Mouse (Mus musculus) forebrain, embryonic 10.5 days (tissue): ENCODE measurements around the gene Adh4. TPM values are rescaled to one million over a fixed set of nuclear protein-coding genes. Genes with fewer than 3 reads are reported as not detected.
A peak's percentile ranks its signal among the peaks of the same experiment; 100 is the strongest.

ENCODE experiments used
- DNase-seq: peaks from one replicate; pipeline ENCODE4 v3.0.0-alpha.2; 2017; ENCODE audit warnings: low spot score; ENCODE audit errors: extremely low spot score
- H3K27ac ChIP-seq: fragments of 300-500 bp; sonication (generic); 2 replicates; pipeline ENCODE4 v1.5.1; 2016; ENCODE audit warnings: mild to moderate bottlenecking
- H3K27me3 ChIP-seq: fragments of 300-500 bp; sonication (generic); 2 replicates; pipeline ENCODE4 v1.6.1; 2016; ENCODE audit warnings: mild to moderate bottlenecking; ENCODE audit not compliant: poor library complexity, severe bottlenecking
- H3K36me3 ChIP-seq: fragments of 300-500 bp; sonication (generic); replicated peaks from 2 replicates; pipeline ENCODE4 v1.6.1; 2016; ENCODE audit warnings: mild to moderate bottlenecking, moderate library complexity
- H3K4me1 ChIP-seq: fragments of 300-500 bp; sonication (generic); 2 replicates; pipeline ENCODE4 v1.6.1; 2016
- H3K4me3 ChIP-seq: fragments of 300-500 bp; sonication (generic); 2 replicates; pipeline ENCODE4 v1.5.1; 2016; ENCODE audit warnings: mild to moderate bottlenecking, moderate library complexity
- H3K9me3 ChIP-seq: fragments of 300-500 bp; sonication (generic); 2 replicates; pipeline ENCODE4 v1.6.1; 2016; ENCODE audit warnings: mild to moderate bottlenecking, moderate library complexity
- WGBS: fragments of 180-500 bp; shearing (Covaris S2); methylation state at CpG from one replicate; pipeline ENCODE4 v1.1.7; 2016; 5-methylcytosine and 5-hydroxymethylcytosine counted together
- polyA plus RNA-seq: library from polyadenylated mRNA; unstranded; fragments of >200 nt; fragmentation: Nextera tagmentation; extraction: Ambion mirVana; gene quantifications from 2 replicates; pipeline ENCODE4 v1.2.1, GENCODE M21; 2016

Adh4 gene
- polyA plus RNA-seq, 1 experiment from 2014 or later, result not detected

DNA sequence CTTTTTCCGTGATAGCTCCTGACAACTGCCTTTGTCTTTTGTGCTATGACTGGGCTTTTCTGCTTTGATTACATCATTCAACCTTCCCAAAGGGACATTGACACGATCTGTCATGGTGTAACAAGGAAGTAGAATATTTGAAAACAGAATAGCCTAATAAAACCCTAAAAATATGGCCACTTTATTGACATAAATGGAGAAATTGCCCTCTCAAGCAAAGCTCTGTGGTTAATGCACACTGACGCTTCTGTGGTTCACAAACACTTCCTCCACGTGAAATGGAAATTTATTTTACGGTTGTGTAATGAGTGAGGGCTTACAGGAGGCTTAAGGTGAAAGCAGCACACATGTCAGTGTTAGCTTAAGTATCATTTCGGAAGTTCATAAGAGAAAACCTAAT, 4.1 kb downstream of the Adh4 start:
- Histone ChIP-seq H3K27ac (no peak overlapping the region), H3K4me3 (no peak overlapping the region), H3K4me1 (no peaks in the 10 kb centered on the region), H3K9me3 (no peaks in the 10 kb centered on the region), H3K36me3 (no peaks in the 10 kb centered on the region), H3K27me3 (no peaks in the 10 kb centered on the region)
- no peak for DNase-seq
- 88% methylated on average over 6 of the region's 6 CpGs for WGBS

DNA sequence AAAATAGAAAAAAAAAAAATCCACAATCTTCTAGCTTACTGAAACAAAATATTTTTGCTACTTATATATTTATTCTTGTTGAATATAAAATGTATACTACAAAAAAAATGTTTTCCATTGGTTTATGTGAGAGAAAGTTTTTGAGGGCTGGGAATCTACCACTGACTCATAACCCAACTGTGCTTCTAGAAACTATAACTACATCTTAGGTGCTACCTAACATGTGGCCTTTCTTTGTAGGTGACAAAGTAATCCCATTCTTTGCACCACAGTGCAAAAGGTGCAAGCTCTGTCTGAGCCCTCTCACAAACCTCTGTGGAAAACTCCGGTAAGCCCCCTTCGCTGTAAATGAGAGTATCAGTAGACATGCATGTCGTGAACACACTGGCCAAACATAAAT, 5.1 kb downstream of the Adh4 start:
- no peak for DNase-seq
- Histone ChIP-seq H3K36me3 (no peaks in the 10 kb centered on the region), H3K9me3 (no peaks in the 10 kb centered on the region), H3K27me3 (no peaks in the 10 kb centered on the region), H3K4me1 (no peaks in the 10 kb centered on the region), H3K4me3 (no peak overlapping the region), H3K27ac (no peak overlapping the region)
- 92% methylated on average over 3 of the region's 3 CpGs for whole genome bisulfite sequencing

DNA sequence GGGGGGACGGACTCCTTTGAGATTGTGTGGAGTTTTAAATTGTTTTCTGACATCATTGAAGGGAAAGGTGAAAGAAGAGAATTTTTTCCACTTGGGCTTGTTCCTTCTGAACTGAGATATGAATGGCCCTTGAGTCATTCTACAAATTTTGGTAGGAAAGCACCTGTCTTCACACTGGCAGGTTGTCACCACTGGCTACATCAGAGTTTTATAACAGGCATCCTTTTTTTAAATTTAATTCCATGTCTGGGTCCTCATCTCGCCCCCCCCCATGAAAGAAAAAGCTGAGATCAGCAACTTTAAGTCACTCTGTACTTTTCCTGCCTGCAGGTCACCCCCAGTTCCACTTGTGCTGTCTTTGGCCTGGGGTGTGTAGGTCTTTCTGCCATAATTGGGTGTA, 8.4 kb downstream of the Adh4 start:
- no peak for DNase-seq
- Histone ChIP-seq H3K9me3 (no peaks in the 10 kb centered on the region), H3K4me3 (no peak overlapping the region), H3K27ac (no peak overlapping the region), H3K4me1 (no peaks in the 10 kb centered on the region), H3K27me3 (no peaks in the 10 kb centered on the region), H3K36me3 (no peaks in the 10 kb centered on the region)
- 76% methylated on average over 2 of the region's 2 CpGs for WGBS

DNA sequence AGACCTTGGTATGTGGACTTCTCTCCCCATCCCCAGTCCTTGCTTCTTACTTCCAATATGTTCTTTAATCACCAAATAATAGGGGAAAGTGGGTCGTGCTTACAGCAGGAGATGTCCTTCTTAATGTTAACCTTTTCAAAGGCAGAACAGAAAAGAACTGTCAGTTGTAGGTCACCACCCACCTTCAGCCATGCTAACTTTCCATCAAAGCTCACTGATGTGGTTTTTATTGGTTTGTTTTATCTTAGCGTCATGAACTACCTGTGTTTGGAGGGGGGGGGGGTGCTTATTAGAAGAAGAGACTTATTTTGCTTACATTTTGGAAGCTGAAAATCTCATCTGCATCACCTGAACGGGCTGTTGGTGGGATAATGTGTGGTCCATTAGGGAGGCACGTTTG, 9.0 kb downstream of the Adh4 start:
- Histone ChIP-seq H3K27ac (no peak overlapping the region), H3K9me3 (no peaks in the 10 kb centered on the region), H3K27me3 (no peaks in the 10 kb centered on the region), H3K4me3 (no peak overlapping the region), H3K4me1 (no peaks in the 10 kb centered on the region), H3K36me3 (no peaks in the 10 kb centered on the region)
- WGBS, result 78% methylated on average over 4 of the region's 4 CpGs
- DNase-seq, result no peak

DNA sequence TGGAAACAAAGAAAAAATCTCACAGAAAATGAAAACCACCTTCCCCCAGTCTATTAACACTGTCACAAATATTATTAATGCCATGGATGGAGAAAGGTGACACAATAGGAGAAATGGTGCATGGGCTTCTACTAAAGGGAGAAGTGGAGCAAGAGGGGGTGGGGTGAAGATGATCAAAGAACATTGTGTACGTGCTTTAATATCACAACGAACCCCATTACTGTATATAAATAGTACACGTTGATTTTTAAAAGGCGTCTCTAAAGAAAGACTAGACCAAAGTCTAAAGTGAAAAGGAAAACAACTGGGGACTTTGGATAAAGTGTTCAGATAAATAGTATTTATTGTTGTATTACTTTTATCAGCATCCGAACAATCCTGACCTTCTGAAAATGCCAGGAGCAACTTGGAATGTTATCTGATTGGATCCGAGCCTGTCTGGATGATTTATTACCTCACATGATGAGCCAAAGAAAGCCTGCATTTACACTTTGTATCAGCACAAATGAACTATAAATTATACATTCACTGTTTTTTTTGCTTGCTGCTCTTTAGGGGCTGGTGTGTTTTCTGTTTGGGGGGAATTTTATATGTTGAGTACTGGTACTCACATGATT, 15.2 kb downstream of the Adh4 start:
- H3K36me3 ChIP-seq, result no peaks in the 10 kb centered on the region
- no peaks in the 10 kb centered on the region for H3K4me1 ChIP-seq
- 91% methylated on average over 6 of the region's 6 CpGs for WGBS
- H3K27ac ChIP-seq, result no peak overlapping the region
- H3K9me3 ChIP-seq, result no peaks in the 10 kb centered on the region
- no peak overlapping the region for H3K4me3 ChIP-seq
- DNase-seq, result no peak
- H3K27me3 ChIP-seq, result no peaks in the 10 kb centered on the region

DNA sequence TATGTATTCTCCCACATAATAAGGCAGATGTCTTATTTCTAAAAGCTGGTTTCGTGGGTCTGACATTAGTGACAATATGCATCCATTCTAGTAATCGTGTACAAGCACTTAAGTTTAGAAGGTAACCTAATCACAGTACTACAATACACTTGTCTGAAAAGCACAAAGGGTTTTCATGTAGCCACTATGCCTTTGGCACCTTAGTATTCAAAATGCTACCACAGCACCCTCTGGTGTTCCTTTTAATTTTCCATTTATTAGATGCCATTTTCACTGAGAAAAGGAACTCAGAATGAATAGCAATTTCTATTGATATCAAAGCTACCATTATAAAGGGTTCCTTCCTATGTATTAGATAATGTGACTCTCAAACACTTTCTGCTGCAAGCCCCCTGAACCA, 16.6 kb downstream of the Adh4 start:
- Histone ChIP-seq H3K9me3 (no peaks in the 10 kb centered on the region; the same call in 1 of the 2 replicates), H3K4me3 (no peak overlapping the region), H3K27ac (no peak overlapping the region), H3K4me1 (no peaks in the 10 kb centered on the region), H3K27me3 (no peaks in the 10 kb centered on the region), H3K36me3 (no peaks in the 10 kb centered on the region)
- WGBS, result 82% methylated on average over 2 of the region's 2 CpGs
- no peak for DNase-seq

DNA sequence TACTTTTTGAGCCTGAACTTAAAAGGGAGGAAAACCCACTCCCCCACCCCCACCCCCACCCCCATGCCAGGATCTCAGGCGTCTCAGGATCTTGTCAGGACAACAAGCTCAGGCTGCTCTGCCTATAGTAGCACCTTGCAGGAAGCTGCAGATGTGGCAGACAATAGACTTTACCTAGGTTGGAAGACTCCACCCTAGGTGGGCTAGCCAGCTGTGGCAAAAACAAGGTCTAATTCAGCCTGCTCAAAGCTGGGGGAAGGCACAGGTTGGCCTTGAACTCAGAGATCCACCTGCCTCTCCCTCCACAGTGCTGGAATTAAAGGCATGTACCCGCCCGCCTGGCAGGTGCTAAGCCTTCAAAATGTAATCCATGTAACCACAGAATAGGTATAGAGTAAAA, 23.4 kb downstream of the Adh4 start:
- 83% methylated on average over 3 of the region's 3 CpGs for WGBS
- Histone ChIP-seq H3K36me3 (no peaks in the 10 kb centered on the region), H3K4me1 (peaks cover 10% of the 10 kb centered on the region), H3K27ac (no peak overlapping the region), H3K4me3 (no peak overlapping the region), H3K27me3 (no peaks in the 10 kb centered on the region), H3K9me3 (no peaks in the 10 kb centered on the region; the same call in 1 of the 2 replicates)
- no peak for DNase-seq

DNA sequence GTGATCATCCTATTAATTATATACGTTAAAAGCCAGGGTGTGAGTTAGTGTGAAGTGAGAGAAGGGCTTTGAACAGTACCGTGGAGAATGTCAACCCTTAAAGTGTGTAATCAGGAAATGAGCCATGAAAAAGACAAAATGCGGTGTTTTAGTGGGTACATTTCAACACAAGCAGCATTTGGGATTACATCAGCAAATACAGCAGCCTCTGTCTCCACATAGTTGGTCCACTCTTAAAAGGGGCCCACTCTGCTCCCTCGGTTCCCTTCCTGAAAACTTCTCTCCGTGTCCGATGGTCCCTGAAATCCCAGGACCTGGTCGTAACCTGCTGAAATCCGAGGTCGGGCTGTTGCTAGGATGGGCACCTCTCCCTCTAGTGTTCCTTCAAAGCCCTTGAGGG, 26.9 kb downstream of the Adh4 start:
- WGBS, result 4% methylated on average over 9 of the region's 9 CpGs
- Histone ChIP-seq H3K4me1 (peaks cover 28% of the 10 kb centered on the region), H3K4me3 (peak overlapping the region; percentile 70), H3K27me3 (no peaks in the 10 kb centered on the region), H3K9me3 (no peaks in the 10 kb centered on the region), H3K27ac (peak overlapping the region; percentile 95), H3K36me3 (peaks cover 23% of the 10 kb centered on the region)
- no peak for DNase-seq

DNA sequence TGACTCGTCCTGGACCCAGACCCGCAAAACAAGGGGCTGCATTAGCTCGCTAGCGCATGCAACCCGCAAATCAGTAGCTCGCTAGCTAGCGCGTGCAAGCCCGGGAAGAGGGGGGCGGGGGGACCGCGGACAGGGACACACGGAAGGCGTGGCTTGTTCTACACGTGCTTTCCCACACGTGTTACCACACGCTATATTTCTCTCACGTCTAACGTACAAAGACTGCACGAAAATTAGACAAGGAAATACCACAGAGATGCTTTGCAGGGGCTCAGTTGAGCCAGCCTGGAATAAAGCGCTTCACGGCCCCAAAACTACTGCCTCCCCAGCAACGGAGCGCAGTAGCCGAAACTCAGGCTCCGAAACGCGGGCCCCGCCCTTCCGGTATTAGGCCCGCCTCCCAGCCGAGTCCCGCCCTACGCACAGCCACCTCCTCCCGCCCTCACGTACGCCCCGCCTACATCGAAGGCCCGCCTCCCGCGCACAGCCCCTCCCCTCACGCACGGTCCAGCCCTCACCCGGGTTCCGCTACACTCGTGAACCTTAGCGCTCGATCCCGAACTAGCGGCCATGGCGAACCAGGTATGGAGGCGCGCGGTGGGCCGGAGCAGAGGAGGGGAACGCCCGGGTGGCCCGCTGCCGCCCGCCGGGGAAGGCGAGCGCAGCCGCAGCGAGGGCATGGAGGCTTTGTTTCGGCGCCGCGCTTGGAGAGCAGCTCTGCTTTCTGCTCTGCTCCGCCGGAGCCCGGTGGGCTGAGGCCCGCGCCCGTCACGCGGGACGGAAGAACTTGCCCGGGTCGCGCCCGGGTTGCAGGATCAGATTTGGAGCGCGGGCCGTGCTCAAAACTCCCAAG, 27.6 kb downstream of the Adh4 start, which contains the start of gene Adh5:
Gene Adh5 (plus strand): TSS at position 482 of the 853 bp plus-strand sequence.
- H3K4me3 ChIP-seq, result peak within 1 kb of the TSS; percentile 70
- peak within 1 kb of the TSS; percentile 95 for H3K27ac ChIP-seq
- under 1% methylated on average over 86 of the region's 86 CpGs for WGBS
- H3K27me3 ChIP-seq, result no peaks in the 10 kb centered on the region
- peaks cover 30% of the 10 kb centered on the region for H3K36me3 ChIP-seq
- peaks cover 28% of the 10 kb centered on the region for H3K4me1 ChIP-seq
- peak; percentile 96 for DNase-seq
- no peaks in the 10 kb centered on the region for H3K9me3 ChIP-seq

DNA sequence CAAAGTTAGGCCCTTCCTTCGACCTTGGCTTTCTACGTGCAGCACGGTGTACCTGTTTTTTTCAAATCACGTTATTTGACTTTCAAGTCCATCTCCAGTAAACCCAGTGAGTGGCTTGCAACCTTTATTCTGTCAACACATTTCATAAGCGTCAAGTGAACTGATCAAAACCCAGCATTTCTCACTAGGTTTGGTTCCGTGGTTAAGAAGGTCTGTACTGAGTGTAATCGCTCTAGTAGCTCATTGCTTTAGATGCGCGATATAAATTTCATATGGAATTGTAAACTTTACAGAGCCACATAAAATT, 28.2 kb downstream of the Adh4 start:
- Histone ChIP-seq H3K27me3 (no peaks in the 10 kb centered on the region), H3K9me3 (no peaks in the 10 kb centered on the region), H3K27ac (peak overlapping the region; percentile 95), H3K4me1 (peaks cover 28% of the 10 kb centered on the region), H3K36me3 (peaks cover 35% of the 10 kb centered on the region), H3K4me3 (peak overlapping the region; percentile 70)
- 6% methylated on average over 9 of the region's 9 CpGs for WGBS
- DNase-seq, result no peak

DNA sequence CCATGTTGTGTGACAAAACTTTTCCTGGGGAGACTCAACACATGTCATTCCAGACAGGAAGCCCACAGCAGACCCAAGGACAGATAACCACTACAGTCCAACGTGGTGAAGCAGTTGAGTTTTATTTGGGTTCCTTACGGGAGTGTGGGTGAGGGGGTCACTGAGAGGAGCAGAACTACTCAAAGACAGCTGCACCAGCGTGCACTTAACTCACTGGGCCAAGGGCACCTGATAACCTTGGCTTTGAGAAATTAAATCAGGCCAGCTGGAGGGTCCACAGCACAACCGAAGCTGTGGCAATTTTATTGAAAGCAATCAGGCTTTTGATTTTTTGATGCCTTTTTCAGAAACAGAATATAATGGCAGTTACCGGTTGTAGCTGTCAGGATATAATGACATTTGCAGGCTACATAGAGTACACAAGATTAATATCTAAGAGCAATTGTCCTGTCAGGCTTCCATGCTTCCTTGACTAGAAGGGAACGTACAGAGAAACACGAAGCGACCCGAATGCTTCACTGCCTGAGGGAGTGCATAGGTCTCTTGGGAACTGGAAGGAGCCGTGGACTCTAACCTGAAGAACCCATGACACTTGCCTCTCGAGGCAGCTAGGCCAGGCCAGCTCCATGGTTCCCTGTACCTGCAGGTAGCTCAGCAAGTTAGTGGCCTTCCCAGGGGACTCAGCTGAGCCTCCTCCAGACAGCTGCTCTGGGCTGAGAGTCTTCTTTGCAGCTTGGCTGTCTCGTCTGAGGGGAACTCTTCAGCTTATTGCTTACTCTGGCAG, 33.0 kb downstream of the Adh4 start:
- Histone ChIP-seq H3K36me3 (peaks cover 83% of the 10 kb centered on the region), H3K4me3 (no peak overlapping the region), H3K9me3 (no peaks in the 10 kb centered on the region), H3K4me1 (peaks cover 19% of the 10 kb centered on the region), H3K27me3 (no peaks in the 10 kb centered on the region), H3K27ac (no peak overlapping the region)
- WGBS, result 88% methylated on average over 12 of the region's 12 CpGs
- DNase-seq, result no peak

DNA sequence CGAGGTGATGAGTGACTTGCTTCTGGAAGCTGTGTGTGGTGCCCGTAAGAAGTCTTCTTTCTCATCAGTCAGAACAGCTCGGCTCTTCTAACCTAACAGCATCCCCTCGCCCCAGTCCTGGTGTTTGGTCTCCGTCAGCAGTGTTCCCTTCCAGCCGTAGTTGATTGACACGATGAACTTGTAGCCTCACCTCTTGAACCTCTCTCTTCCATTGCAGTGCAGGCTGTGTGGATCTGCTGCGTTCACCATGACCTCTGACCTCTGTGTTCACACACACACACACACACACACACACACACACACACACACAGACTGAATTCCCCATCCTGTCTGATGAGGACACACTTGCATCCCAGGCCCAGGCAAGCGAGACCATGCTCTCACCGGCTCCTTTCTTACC, 36.9 kb downstream of the Adh4 start:
- H3K9me3 ChIP-seq, result no peaks in the 10 kb centered on the region
- WGBS, result 87% methylated on average over 10 of the region's 10 CpGs
- peak; percentile 13 for DNase-seq
- H3K27ac ChIP-seq, result no peak overlapping the region
- no peak overlapping the region for H3K4me3 ChIP-seq
- no peaks in the 10 kb centered on the region for H3K4me1 ChIP-seq
- H3K27me3 ChIP-seq, result no peaks in the 10 kb centered on the region
- peaks cover 99% of the 10 kb centered on the region for H3K36me3 ChIP-seq

DNA sequence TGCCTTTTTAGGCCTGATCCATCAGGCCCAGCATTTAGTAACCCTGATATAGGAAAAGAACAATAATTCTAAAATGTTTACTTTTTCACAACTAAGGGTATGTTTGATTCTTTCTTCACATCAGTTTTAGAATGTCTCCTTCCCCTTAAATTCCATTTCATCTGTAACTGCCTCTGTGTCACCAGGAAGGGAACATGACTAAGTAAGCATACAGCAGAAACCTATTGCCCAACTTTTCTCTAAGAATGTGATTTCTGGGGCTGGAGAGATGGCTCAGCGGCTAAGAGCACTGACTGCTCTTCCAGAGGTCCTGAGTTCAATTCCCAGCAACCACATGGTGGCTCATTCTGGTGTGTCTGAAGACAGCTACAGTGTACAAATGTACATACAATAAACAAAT, 39.0 kb downstream of the Adh4 start:
- peaks cover 100% of the 10 kb centered on the region for H3K36me3 ChIP-seq
- no peak overlapping the region for H3K27ac ChIP-seq
- no peak for DNase-seq
- H3K9me3 ChIP-seq, result no peaks in the 10 kb centered on the region
- H3K27me3 ChIP-seq, result no peaks in the 10 kb centered on the region
- H3K4me1 ChIP-seq, result no peaks in the 10 kb centered on the region
- WGBS, result 98% methylated on average over 1 of the region's 1 CpGs
- no peak overlapping the region for H3K4me3 ChIP-seq
